Mouse (Mus musculus): ENCODE measurements around the gene Gdpd1.

DNA sequence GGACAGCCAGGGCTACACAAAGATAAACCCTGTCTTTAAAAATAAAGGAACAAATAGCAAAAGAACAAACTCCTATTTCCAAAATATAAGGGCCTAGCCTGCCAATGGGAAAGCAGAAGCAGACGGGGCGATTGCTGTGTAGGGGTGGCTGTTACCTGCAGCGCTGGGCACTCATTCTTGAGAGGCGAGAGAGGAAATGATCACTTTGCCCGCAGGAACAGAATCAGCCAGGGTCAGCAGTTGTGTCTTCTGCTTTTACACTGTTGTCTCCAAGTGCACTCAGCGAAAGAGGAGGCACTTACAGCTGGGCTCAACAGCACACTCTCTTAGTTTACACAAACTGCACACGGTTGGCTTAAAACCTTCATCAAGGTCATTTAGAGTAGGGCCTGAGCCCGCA is 54.4 kb downstream of the Gdpd1 start:
- TF ChIP-seq EP300 (optimal IDR thresholded peaks at IDR 0.05) (no peak), CTCF (IDR thresholded peaks at IDR 0.05; ENCODE audit: low read depth) (no peak)
